Mouse (Mus musculus) liver, embryonic 11.5 days (tissue): ENCODE measurements around the gene Cd46. TPM values are rescaled to one million over a fixed set of nuclear protein-coding genes. Genes with fewer than 3 reads are reported as not detected.

Experiments
- ATAC-seq: fragments of 200-750 bp; cut with Nextera tagmentation; replicated peaks from 2 replicates; pipeline ENCODE4 v1.8.0; 2017; ENCODE audit warnings: moderate number of reproducible peaks, mild to moderate bottlenecking, moderate TSS enrichment, moderate library complexity; ENCODE audit not compliant: low FRiP score
- DNase-seq: peaks from one replicate; pipeline ENCODE4 v3.0.0-alpha.2; 2017; ENCODE audit warnings: low spot score
- H3K27ac ChIP-seq: fragments of 300-500 bp; sonication (generic); 2 replicates; pipeline ENCODE4 v1.5.1; 2014; ENCODE audit warnings: mild to moderate bottlenecking, low read depth, low read length, control low read depth
- H3K27me3 ChIP-seq: fragments of 300-500 bp; sonication (generic); replicated peaks from 2 replicates; pipeline ENCODE4 v1.6.1; 2014; ENCODE audit warnings: low read length, mixed read lengths; ENCODE audit not compliant: control insufficient read depth, insufficient read depth
- H3K36me3 ChIP-seq: fragments of 300-500 bp; sonication (generic); 2 replicates; pipeline ENCODE4 v1.6.1; 2014; ENCODE audit warnings: mild to moderate bottlenecking, low read length, moderate library complexity, mixed read lengths; ENCODE audit not compliant: control insufficient read depth, insufficient read depth
- H3K4me1 ChIP-seq: fragments of 300-500 bp; sonication (generic); replicated peaks from 2 replicates; pipeline ENCODE4 v1.6.1; 2014; ENCODE audit warnings: low read length, mixed read lengths; ENCODE audit not compliant: control insufficient read depth, insufficient read depth
- H3K4me2 ChIP-seq: fragments of 300-500 bp; sonication (generic); 2 replicates; pipeline ENCODE4 v1.6.1; 2014; ENCODE audit warnings: mild to moderate bottlenecking, control low read depth, moderate library complexity
- H3K4me3 ChIP-seq: fragments of 300-500 bp; sonication (generic); 2 replicates; pipeline ENCODE4 v1.5.1; 2014; ENCODE audit warnings: low read depth, low read length, control low read depth
- H3K9ac ChIP-seq: fragments of 300-500 bp; sonication (generic); 2 replicates; pipeline ENCODE4 v1.6.1; 2014; ENCODE audit warnings: low read depth, low read length, control low read depth
- H3K9me3 ChIP-seq: fragments of 300-500 bp; sonication (generic); 2 replicates; pipeline ENCODE4 v1.6.1; 2016; ENCODE audit warnings: low read length, inconsistent platforms, mixed read lengths; ENCODE audit not compliant: control insufficient read depth
- WGBS: fragments of 180-500 bp; shearing (Covaris S2); extraction: QIAGEN DNeasy Blood & Tissue Kit; methylation state at CpG from one replicate; pipeline ENCODE4 v1.1.7; 2014; 5-methylcytosine and 5-hydroxymethylcytosine counted together
- polyA plus RNA-seq: library from polyadenylated mRNA; unstranded; fragments of >200 nt; fragmentation: Nextera tagmentation; extraction: Ambion mirVana; gene quantifications from 2 replicates; pipeline ENCODE4 v1.2.1, GENCODE M21; 2014

Cd46 gene
- polyA plus RNA-seq, 1 experiment from 2014 or later, result 0.82 TPM

DNA sequence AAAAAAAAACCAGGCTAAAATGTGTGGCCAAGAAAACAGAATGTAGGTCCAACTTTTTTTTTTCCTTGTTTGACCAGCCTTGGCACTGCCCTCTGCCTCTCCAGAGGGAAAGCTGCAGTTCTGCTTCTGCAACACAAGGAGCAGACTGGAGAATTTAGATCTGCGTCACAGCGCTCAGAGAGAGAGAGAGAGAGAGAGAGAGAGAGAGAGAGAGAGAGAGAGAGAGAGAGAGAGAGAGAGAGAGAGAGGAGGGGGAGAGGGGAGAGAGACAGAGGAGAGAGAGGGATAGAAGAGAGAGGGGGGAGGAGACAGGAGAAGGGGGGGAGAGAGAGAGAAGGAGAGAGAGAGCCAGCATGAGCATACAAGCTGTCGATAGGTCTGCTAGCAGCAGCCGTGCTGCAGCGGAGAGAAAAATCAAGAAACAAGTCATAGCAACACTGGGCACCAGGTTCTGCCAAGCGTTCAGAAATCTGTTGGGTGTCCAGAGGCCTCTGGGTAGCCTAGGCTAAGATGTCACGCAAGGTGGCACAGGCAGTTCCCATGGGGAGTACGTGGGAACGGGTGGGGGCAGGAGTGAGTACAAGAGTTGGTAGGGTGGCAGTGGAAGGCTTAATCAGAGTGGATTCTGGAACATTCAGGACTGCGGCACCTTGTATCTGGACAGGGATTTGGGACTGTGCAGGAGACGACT lies 75.1 kb downstream of the Cd46 start:
- no peak for DNase-seq
- WGBS, result 76% methylated on average over 11 of the region's 11 CpGs
- no peaks in the 10 kb centered on the region for H3K4me1 ChIP-seq
- H3K36me3 ChIP-seq, result no peaks in the 10 kb centered on the region
- H3K27ac ChIP-seq, result no peak overlapping the region
- ATAC-seq, result no peak
- H3K27me3 ChIP-seq, result no peaks in the 10 kb centered on the region
- H3K9me3 ChIP-seq, result no peaks in the 10 kb centered on the region
- H3K9ac ChIP-seq, result no peak overlapping the region
- no peak overlapping the region for H3K4me2 ChIP-seq
- no peak overlapping the region for H3K4me3 ChIP-seq

DNA sequence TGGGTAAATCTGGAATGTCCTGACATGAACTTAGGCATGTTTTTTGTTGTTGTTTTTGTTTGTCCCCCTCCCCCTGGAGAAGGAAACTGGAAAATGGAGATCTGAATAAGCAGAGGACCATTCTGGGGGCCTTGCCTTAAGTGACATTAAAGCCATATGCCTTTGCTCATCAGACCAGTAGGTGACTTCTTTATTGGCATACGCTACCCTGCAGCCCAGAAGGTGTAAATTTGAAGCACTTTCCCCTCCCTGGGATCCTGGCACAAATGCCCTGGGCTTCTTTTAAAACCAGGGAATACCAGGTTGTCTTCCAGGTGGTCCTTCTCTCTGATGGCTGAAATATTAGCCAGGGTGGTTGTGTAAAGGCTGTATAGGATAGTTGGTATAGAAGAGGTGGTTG lies 76.8 kb downstream of the Cd46 start:
- no peak for DNase-seq
- 89% methylated on average over 1 of the region's 1 CpGs for WGBS
- H3K27me3 ChIP-seq, result no peaks in the 10 kb centered on the region
- H3K27ac ChIP-seq, result no peak overlapping the region
- no peak for ATAC-seq
- H3K4me3 ChIP-seq, result no peak overlapping the region
- H3K4me1 ChIP-seq, result no peaks in the 10 kb centered on the region
- no peaks in the 10 kb centered on the region for H3K9me3 ChIP-seq
- H3K4me2 ChIP-seq, result no peak overlapping the region
- no peak overlapping the region for H3K9ac ChIP-seq
- no peaks in the 10 kb centered on the region for H3K36me3 ChIP-seq

DNA sequence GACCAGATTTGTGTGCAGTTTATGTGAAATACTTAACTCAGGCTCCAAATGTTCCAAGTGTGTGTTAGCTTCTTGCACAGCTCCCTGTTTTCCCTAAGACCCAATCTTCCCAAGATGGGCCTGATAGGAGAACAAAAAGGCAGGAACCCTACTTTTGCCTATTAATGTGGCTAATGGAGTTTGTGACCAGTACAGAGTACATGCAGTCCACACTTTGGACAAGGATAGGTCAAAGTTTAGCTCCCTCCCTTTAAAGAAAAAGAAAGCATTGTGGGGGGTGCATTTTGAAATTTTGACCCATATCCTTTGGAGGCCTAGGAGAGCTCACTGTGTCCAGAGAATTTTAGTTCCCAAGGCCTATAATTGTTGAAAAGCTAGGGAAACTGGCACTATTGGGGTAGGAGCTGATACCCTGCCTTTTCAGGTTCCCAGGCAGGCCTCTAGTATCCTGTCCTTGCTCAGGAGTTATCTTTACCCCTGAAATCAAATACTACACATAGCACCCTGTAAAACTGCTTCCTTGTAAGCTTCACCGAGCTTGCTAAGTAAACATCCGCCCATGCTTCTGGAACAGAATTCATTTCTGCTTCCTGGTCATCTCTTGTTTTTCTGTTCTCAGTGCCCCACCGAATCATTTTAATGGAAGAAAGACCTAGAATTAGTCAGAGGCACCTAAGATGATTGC lies 77.7 kb downstream of the Cd46 start:
- no peak overlapping the region for H3K4me2 ChIP-seq
- ATAC-seq (no peak), DNase-seq (no peak)
- no peaks in the 10 kb centered on the region for H3K4me1 ChIP-seq
- H3K27ac ChIP-seq, result no peak overlapping the region
- 69% methylated on average over 3 of the region's 3 CpGs for WGBS
- H3K27me3 ChIP-seq, result no peaks in the 10 kb centered on the region
- no peaks in the 10 kb centered on the region for H3K9me3 ChIP-seq
- no peak overlapping the region for H3K4me3 ChIP-seq
- H3K9ac ChIP-seq, result no peak overlapping the region
- H3K36me3 ChIP-seq, result no peaks in the 10 kb centered on the region

DNA sequence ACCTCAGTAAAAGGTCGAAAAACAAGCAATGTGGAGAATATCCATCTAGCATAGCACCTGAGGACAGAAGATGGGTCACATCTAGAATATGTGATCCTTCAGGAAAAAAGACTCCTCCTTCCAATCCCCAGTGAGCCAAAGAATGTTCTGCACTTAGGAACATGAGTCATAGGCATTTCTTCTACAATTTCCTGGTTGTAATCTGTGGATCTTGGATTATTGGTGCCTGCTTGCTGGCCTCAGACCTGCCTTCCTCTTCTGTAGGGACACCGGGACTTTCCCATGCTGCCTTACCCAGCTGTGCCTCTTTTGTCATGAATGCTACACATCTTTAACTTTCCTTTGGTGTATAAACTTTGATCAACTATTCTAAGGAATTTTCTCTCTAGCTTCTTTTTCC lies 79.5 kb downstream of the Cd46 start:
- no peak overlapping the region for H3K27ac ChIP-seq
- DNase-seq (no peak), ATAC-seq (no peak)
- 71% methylated on average over 2 of the region's 2 CpGs for WGBS
- no peaks in the 10 kb centered on the region for H3K27me3 ChIP-seq
- no peaks in the 10 kb centered on the region for H3K9me3 ChIP-seq
- no peak overlapping the region for H3K4me3 ChIP-seq
- H3K4me1 ChIP-seq, result no peaks in the 10 kb centered on the region
- H3K9ac ChIP-seq, result no peak overlapping the region
- H3K36me3 ChIP-seq, result no peaks in the 10 kb centered on the region
- H3K4me2 ChIP-seq, result no peak overlapping the region

DNA sequence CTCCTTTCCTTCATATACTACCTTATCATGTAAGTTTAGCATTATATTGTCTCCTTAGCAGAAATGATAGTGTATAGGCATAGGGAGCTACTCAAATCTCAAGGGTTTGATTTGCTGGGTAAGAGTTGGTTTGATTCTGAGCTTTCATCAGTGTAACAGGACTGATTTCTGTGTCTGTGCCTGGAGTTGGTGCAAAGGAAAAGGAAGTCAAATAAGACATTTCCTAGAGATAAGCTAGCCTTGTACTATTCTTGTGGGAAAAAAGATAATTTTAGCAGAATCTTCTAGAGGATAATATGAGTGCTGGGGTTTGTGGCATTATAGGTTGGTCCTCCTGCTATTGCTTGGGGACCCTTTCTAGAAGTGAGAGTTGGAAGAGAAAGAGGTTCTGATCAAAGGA lies 85.8 kb downstream of the Cd46 start:
- no peaks in the 10 kb centered on the region for H3K4me1 ChIP-seq
- no peaks in the 10 kb centered on the region for H3K27me3 ChIP-seq
- no peak for ATAC-seq

DNA sequence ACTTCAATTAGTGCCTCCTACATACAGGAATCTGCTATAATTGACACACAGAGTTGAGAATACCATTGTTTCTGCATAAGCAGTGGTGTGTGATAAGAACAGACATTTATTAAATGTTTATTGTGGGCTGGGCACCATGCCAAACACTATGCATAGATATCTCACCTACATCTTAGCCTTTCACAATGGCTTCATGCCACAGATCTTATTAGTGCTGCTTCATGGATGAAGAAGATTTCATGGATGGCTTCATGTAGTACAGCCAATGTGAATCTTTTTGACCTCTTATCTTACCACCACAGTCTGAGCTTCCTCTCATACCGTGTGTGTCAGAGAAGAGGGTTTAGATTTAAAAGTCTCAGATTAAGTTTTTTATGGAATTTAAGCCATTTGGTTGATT lies 87.9 kb downstream of the Cd46 start:
- no peak for DNase-seq
- H3K27ac ChIP-seq, result no peak overlapping the region
- H3K4me1 ChIP-seq, result no peaks in the 10 kb centered on the region
- no peaks in the 10 kb centered on the region for H3K9me3 ChIP-seq
- no peaks in the 10 kb centered on the region for H3K27me3 ChIP-seq
- no peak overlapping the region for H3K4me2 ChIP-seq
- no peak overlapping the region for H3K9ac ChIP-seq
- no peaks in the 10 kb centered on the region for H3K36me3 ChIP-seq
- H3K4me3 ChIP-seq, result no peak overlapping the region
- no peak for ATAC-seq
- 40% methylated on average over 1 of the region's 1 CpGs for WGBS

More for the DNA sequence above, 85.8 kb downstream of the Cd46 start:
- no peaks in the 10 kb centered on the region for H3K9me3 ChIP-seq
- DNase-seq, result no peak
- H3K27ac ChIP-seq, result no peak overlapping the region
- H3K9ac ChIP-seq, result no peak overlapping the region
- no peak overlapping the region for H3K4me2 ChIP-seq
- H3K36me3 ChIP-seq, result no peaks in the 10 kb centered on the region
- H3K4me3 ChIP-seq, result no peak overlapping the region

DNA sequence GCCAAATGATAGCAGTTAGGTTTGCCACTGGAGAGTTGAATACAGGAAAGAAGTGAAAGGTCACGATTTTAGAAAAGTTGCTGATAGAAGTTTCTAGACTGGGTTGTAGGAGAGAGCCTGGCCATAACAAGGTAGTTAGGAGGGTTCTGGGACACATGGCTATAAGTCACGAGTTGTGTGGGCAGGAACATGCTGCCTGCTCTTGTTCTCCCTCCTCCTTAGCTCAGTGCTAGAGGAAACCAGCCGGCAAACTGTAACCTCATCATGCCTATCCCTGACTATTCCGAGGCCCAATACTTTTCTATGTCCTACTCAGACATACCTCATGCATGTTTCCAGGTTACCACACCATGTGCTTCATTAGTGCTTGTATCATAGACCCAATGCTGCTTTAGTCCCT lies 88.7 kb downstream of the Cd46 start:
- Histone ChIP-seq H3K4me2 (no peak overlapping the region), H3K36me3 (no peaks in the 10 kb centered on the region), H3K9me3 (no peaks in the 10 kb centered on the region), H3K9ac (no peak overlapping the region), H3K27ac (no peak overlapping the region), H3K4me3 (no peak overlapping the region), H3K4me1 (no peaks in the 10 kb centered on the region), H3K27me3 (no peaks in the 10 kb centered on the region)
- 77% methylated on average over 4 of the region's 4 CpGs for WGBS
- ATAC-seq, result no peak
- no peak for DNase-seq

DNA sequence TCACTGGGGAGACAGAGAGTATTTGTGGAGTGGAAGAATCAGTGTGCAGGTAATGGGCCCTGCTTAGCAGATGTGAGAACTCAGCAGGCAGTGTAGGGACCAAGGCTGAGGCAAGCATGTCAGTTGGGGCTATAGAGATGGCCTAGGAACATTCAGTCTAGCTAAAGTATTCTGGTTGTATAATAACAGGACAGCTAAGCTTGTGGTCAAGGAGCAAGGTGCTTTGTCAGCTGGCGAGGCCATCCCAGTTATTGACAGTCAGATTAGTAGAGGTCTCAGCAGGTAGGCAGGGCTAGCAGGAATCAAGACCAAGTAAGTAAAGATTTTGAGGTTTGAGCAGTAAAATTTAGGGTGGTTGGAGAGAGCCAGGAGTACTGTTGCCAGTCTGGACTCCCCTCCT lies 93.7 kb downstream of the Cd46 start:
- H3K4me2 ChIP-seq, result no peak overlapping the region
- no peak overlapping the region for H3K4me3 ChIP-seq
- ATAC-seq, result no peak
- H3K4me1 ChIP-seq, result no peaks in the 10 kb centered on the region
- H3K27ac ChIP-seq, result no peak overlapping the region
- DNase-seq, result no peak
- no peaks in the 10 kb centered on the region for H3K27me3 ChIP-seq
- H3K9me3 ChIP-seq, result no peaks in the 10 kb centered on the region
- WGBS, result 86% methylated on average over 1 of the region's 1 CpGs
- H3K9ac ChIP-seq, result no peak overlapping the region
- H3K36me3 ChIP-seq, result no peaks in the 10 kb centered on the region

DNA sequence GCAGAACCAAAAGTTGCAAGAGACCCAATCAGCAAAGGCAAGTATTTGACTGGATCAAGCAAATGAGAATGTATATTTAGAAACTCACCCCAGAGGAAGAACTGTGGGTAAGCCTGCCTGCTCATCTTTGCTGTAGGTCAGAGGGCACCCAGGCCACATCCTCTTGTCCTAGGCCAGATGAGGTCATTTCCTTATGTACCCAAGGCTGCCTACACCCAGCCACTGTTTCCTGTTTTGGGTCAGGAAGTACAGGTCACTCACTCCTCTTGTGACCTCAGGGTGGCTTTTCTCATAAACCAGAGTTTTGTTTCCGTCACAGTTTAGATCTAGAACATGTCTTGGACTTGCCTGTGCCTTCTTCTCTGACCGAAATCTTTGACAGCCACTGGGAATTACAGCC lies 96.9 kb downstream of the Cd46 start:
- DNase-seq, result no peak
- Histone ChIP-seq H3K4me1 (peaks cover 5% of the 10 kb centered on the region; the same call in 1 of the 2 replicates), H3K27ac (no peak overlapping the region), H3K36me3 (no peaks in the 10 kb centered on the region), H3K4me3 (no peak overlapping the region), H3K9ac (no peak overlapping the region), H3K9me3 (no peaks in the 10 kb centered on the region), H3K27me3 (no peaks in the 10 kb centered on the region), H3K4me2 (no peak overlapping the region)
- 68% methylated on average over 2 of the region's 2 CpGs for WGBS
- ATAC-seq, result peak; percentile 52; the same call in 1 of the 2 replicates
